Mouse (Mus musculus): ENCODE data around the gene Ttc24.

DNA sequence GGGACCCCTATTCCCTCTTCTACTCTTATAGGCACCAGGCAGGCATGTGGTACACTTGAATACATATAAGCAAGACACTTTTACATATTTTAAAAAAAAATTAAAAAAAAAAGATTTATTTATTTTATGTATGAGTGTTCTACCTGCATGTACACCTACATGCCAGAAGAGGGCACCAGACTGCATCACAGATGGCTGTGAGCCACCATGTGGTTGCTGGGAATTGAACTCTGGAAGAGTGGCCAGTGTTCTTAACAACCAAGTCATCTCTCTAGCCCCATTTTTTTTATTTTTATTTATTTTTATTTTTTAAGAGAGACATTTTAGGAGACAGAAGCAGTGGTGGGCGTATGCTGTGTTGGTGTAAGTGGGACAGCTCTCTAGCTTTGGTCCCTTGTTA, 9.6 kb upstream of the Ttc24 start:
- TF ChIP-seq CTCF (IDR thresholded peaks at IDR 0.05; ENCODE audit: low read depth), result peak; percentile 84
- no peak for TF ChIP-seq EP300 (IDR thresholded peaks at IDR 0.05; ENCODE audit: low read depth)

All from liver, embryonic 14.5 days (tissue).